Mouse (Mus musculus) spleen, adult 2 months (tissue): ENCODE measurements at regions not wholly inside any gene's neighbourhood (a gene's known extent, or its start where the extent isn't known, plus 50 kb on each side); places are given as distances from the start of the nearest gene placed in this dataset.

Experiments used
- DNase-seq, 2 experiments: peaks; one replicate each; pipeline versions ENCODE4 v3.0.0 to v3.0.0-alpha.2; 2012 to 2021; ENCODE audit warnings: low spot score in 2 of 2, low read depth in 1 of 2
- H3K27ac ChIP-seq: fragments of 200-500 bp; 2 replicates; pipeline ENCODE4 v1.5.1; 2012; ENCODE audit warnings: low read length, inconsistent platforms; ENCODE audit not compliant: insufficient read depth
- H3K27me3 ChIP-seq: fragments of 200-500 bp; 2 replicates; pipeline ENCODE4 v1.6.1; 2012; ENCODE audit warnings: mild to moderate bottlenecking, moderate library complexity, low read length, inconsistent platforms; ENCODE audit not compliant: control insufficient read depth, insufficient read depth
- H3K36me3 ChIP-seq: fragments of 200-500 bp; 2 replicates; pipeline ENCODE4 v1.6.1; 2012; ENCODE audit warnings: mild to moderate bottlenecking, low read length, inconsistent platforms; ENCODE audit not compliant: control insufficient read depth, insufficient read depth
- H3K4me1 ChIP-seq: fragments of 200-500 bp; 2 replicates; pipeline ENCODE4 v1.6.1; 2011; ENCODE audit warnings: inconsistent platforms; ENCODE audit not compliant: control insufficient read depth, insufficient read depth, insufficient read length
- H3K4me3 ChIP-seq: fragments of 200-500 bp; 2 replicates; pipeline ENCODE4 v1.5.1; 2011; ENCODE audit warnings: mild to moderate bottlenecking, inconsistent platforms; ENCODE audit not compliant: insufficient read depth, insufficient read length; ENCODE audit errors: extremely low read depth
- CTCF ChIP-seq: fragments of 200-500 bp; IDR thresholded peaks from 2 replicates; pipeline ENCODE4 v1.5.1; 2011; ENCODE audit warnings: mild to moderate bottlenecking, inconsistent platforms; ENCODE audit not compliant: insufficient read depth, insufficient read length, insufficient replicate concordance; ENCODE audit errors: extremely low read depth
- POLR2A ChIP-seq: fragments of 200-500 bp; IDR thresholded peaks from 2 replicates; pipeline ENCODE4 v1.6.1; 2011; ENCODE audit warnings: low read depth, low read length, inconsistent platforms
- WGBS: fragments of 180-500 bp; shearing (Covaris S2); methylation state at CpG from one replicate; pipeline ENCODE4 v1.1.7; 2018; 5-methylcytosine and 5-hydroxymethylcytosine counted together

DNA sequence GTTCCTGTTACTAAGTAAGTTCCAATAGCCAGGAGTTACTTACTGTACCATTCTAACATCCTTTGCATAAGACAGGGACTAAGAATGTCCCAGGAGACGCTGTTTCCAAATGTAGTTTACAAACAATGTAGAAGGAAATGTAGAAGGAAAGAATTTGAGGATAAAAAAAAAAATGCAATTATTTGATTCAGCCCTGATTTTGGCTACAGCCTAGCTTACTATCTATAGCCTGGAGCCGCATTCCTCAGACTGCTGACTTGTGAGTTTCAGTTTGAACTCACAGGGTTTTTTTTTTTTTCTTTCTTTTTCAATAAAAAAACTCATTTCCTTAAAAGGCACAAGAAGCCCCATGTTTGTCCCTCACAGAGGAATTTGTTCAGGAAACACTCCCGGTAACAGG, 321.2 kb upstream of the Prickle1 start:
- no peaks in the 10 kb centered on the region for H3K27me3 ChIP-seq
- H3K36me3 ChIP-seq = no peaks in the 10 kb centered on the region
- no peak for TF ChIP-seq POLR2A
- no peak for TF ChIP-seq CTCF
- H3K4me3 ChIP-seq = no peak overlapping the region
- WGBS = 62% methylated on average over 3 of the region's 3 CpGs
- no peak for DNase-seq
- no peak overlapping the region for H3K27ac ChIP-seq
- H3K4me1 ChIP-seq = no peaks in the 10 kb centered on the region

DNA sequence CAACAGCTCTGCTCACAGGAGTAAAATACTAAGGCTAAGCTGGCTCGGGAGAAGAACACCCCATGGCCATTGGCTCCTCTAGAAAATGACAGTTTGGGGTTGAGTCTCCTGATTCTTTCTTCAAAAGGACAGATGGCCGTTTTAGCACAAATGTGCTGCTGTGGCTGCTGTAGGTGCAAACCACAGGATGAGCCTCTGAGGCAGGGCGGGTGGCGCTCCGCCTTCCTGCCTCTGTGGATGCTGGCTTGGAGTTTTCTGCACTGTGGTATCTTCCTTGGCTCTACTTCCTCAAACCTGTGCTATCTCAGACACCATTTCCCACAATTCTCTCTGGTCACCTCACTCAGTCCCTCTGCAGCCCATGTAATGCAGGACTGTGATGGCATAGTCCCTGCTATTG, 317.8 kb upstream of the Prickle1 start:
- no peak for DNase-seq
- WGBS = 26% methylated on average over 5 of the region's 5 CpGs
- Histone ChIP-seq H3K4me3 (no peak overlapping the region), H3K36me3 (no peaks in the 10 kb centered on the region), H3K27me3 (no peaks in the 10 kb centered on the region), H3K27ac (no peak overlapping the region), H3K4me1 (no peaks in the 10 kb centered on the region)
- TF ChIP-seq POLR2A (no peak), CTCF (no peak)

DNA sequence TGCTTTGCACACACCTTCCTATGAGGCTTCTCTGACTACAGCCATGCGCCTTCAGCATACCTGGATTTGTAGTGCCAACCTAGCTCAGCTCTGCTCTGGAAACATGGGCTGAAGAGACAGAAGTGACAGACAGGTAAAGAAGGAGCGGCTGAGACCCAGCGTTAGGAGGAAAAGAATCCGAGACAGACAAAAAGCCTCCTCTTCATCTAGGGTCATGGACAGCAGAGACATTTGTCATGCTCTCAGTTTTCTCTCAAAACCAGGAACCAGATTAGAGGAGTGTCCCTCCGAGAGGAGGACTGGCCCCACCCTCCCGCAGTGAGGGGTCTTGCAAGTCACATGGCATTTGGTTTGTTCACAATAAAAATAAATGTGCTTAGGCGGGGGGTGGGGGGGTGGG, 317.4 kb upstream of the Prickle1 start:
- Histone ChIP-seq H3K36me3 (no peaks in the 10 kb centered on the region), H3K27ac (no peak overlapping the region), H3K27me3 (no peaks in the 10 kb centered on the region), H3K4me3 (no peak overlapping the region), H3K4me1 (no peaks in the 10 kb centered on the region)
- no peak for TF ChIP-seq POLR2A
- TF ChIP-seq CTCF = no peak
- 58% methylated on average over 7 of the region's 7 CpGs for WGBS
- DNase-seq = no peak

DNA sequence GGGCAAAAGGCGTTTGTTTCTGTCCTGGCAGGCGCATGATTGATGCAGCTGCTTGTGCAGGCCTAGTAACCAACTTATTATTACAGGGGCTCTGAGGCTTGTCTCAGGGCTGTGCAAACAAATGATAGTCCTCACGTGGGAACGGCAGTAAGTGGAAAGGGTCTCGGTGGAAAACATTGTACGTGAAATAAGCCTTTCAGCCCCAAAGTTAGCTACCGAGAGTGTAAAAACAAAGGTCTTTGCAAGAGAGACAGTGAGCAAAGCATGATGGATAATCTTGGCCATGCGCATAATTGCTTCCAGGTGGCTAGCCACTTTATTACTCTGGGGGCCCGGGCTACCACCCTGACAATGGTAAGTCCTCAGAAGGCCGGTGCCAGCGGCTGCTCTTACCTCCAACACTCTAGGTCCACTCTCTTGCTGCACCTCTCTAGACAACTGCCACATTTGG, 315.3 kb upstream of the Prickle1 start:
- no peak overlapping the region for H3K4me3 ChIP-seq
- H3K4me1 ChIP-seq = no peaks in the 10 kb centered on the region
- 88% methylated on average over 11 of the region's 11 CpGs for WGBS
- H3K36me3 ChIP-seq = no peaks in the 10 kb centered on the region
- no peaks in the 10 kb centered on the region for H3K27me3 ChIP-seq
- no peak for DNase-seq
- no peak overlapping the region for H3K27ac ChIP-seq
- TF ChIP-seq CTCF (no peak), POLR2A (no peak)

DNA sequence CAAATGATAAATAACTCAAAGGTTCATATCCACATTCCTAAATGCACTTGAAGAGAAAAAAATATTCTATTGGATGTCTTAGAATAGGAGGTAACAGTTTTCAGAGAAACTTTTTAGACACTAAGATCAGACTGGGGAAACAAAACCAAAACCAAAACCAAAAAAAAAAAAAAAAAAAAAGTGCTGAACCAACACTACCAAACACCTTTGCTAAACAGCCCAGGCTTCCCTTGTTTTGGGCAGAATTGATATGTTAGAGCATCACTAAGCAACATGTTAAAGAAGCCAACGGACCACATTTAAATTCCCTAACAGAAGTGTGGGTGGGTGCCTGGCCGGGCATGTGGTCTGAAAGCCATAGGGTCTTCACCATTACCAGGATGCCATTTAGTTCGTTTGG, 314.5 kb upstream of the Prickle1 start:
- Histone ChIP-seq H3K36me3 (no peaks in the 10 kb centered on the region), H3K27ac (no peak overlapping the region), H3K4me1 (no peaks in the 10 kb centered on the region), H3K27me3 (no peaks in the 10 kb centered on the region), H3K4me3 (no peak overlapping the region)
- WGBS = 78% methylated on average over 3 of the region's 3 CpGs
- TF ChIP-seq POLR2A = no peak
- TF ChIP-seq CTCF = no peak
- no peak for DNase-seq

DNA sequence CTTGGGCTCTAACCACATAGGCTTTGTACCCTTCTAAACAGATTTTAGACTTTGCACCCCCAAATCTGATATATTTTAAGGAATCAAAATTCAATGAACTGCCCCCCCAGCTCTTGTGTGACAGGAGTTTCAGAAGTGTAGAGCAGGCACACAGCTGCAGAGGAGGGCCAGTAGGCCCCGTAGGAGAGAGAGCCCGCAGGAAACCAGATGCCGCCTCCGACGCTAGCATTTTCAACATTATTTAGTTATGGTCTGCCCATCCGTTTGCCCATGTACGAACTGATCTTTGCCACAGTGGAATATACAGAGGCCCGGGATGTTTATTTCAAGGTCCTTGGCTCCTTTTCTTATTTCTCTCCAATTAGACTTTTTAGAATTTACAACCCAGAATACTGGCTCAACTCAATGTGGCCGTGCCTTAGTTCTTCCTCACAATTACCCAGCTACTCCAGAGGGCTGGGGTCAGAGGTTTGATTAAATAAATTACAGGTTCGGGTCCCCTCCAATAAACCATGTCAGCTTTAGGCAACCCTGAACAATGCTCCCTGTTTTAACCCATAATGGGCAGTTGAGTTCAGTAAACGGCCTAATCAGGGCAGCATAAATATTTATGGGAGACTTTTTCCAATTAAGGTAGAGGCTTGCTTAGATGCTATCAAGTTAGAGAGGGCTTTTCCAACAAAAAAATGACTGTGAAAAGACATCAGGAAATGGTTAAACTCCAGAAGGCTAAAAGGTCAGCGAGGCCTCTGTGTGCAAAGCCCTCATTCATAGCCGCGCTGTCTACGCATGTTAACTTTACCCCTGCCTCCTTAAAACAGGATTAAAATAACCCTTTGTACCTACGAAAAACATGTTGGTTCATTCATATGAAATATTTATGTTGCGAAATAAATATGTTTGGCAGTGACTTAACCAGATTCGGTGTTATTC, 308.2 kb upstream of the Prickle1 start:
- TF ChIP-seq CTCF = no peak
- no peak for TF ChIP-seq POLR2A
- Histone ChIP-seq H3K4me1 (no peaks in the 10 kb centered on the region), H3K4me3 (no peak overlapping the region), H3K36me3 (no peaks in the 10 kb centered on the region), H3K27me3 (no peaks in the 10 kb centered on the region), H3K27ac (no peak overlapping the region)
- DNase-seq = no peak
- WGBS = 87% methylated on average over 18 of the region's 18 CpGs

DNA sequence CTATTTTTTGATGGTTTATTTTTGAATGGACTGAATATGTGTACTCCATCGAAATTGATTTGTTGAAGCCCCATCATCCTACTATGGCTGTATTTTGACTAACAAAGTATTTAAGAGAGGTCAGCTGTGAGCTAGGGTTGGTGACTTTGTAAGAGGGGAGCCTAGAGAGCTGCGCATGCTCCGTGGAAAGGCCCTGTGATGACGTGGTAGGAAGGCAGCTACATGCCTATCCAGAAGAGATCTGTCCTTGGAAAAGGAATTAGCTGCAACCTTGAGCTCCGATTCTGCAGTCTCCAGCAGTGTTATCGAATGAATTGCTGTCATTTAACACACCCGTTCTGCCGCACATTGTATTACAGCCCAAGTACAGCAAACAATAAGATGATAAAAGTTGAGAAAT, 287.1 kb upstream of the Prickle1 start:
- no peak overlapping the region for H3K27ac ChIP-seq
- no peak for DNase-seq
- 93% methylated on average over 8 of the region's 8 CpGs for WGBS
- no peaks in the 10 kb centered on the region for H3K27me3 ChIP-seq
- H3K4me1 ChIP-seq = no peaks in the 10 kb centered on the region
- no peaks in the 10 kb centered on the region for H3K36me3 ChIP-seq
- no peak overlapping the region for H3K4me3 ChIP-seq
- no peak for TF ChIP-seq CTCF
- no peak for TF ChIP-seq POLR2A
